Mouse (Mus musculus): ENCODE measurements around the gene Hist1h2ag. TPM values are rescaled to one million over a fixed set of nuclear protein-coding genes. Genes with fewer than 3 reads are reported as not detected.

The Hist1h2ag gene
- polyA plus RNA-seq, 1 experiment = 0.63 TPM

- Histone ChIP-seq H3K4me3 (ENCODE audit: insufficient read depth, low read length) (no peak overlapping the region), H3K27ac (ENCODE audit: insufficient read depth, low read length) (no peak overlapping the region), H3K4me1 (ENCODE audit: control insufficient read depth, insufficient read depth, low read length) (no peaks in the 10 kb centered on the region)
- TF ChIP-seq CTCF (IDR thresholded peaks at IDR 0.05; ENCODE audit: extremely low read depth, insufficient read depth, low read length) (no peak), POLR2A (IDR thresholded peaks at IDR 0.05; ENCODE audit: extremely low read depth, insufficient read depth, low read length) (no peak)
Measured at GRCm38 (mm10) chr13:21992550-21992949, 50.2 kb downstream of the Hist1h2ag start.

Other genes with a start within 250 kb of the Hist1h2ag start
- gene Hist1h2bq, start 232.7 kb downstream of the Hist1h2ag start, polyA plus RNA-seq (2012; rRNA removed) = 1.2 and 1.7 TPM in 2 replicates
- not detected in 2 replicates for gene Hist1h2ao, start 232.5 kb downstream of the Hist1h2ag start, polyA plus RNA-seq (2012; rRNA removed)
- gene Hist1h4m, start 231.2 kb downstream of the Hist1h2ag start, polyA plus RNA-seq (2012; rRNA removed) = not detected in 2 replicates
- gene Hist1h4n, start 210.7 kb downstream of the Hist1h2ag start, polyA plus RNA-seq (2012; rRNA removed) = 11.0 and 23.0 TPM in 2 replicates
- gene Hist1h2ap, start 209.4 kb downstream of the Hist1h2ag start, polyA plus RNA-seq (2012; rRNA removed) = 2.4 and 3.5 TPM in 2 replicates
- gene Hist1h2br, start 209.2 kb downstream of the Hist1h2ag start, polyA plus RNA-seq (2012; rRNA removed) = 0.34 and 0.92 TPM in 2 replicates
- gene Zfp184, start 97.8 kb downstream of the Hist1h2ag start, polyA plus RNA-seq (2012; rRNA removed) = 2.2 and 2.3 TPM in 2 replicates
- gene Pom121l2, start 61.8 kb downstream of the Hist1h2ag start, polyA plus RNA-seq (2012; rRNA removed) = 0.04 TPM in 1 of 2 replicates, not detected in the other
- gene Prss16, start 33.2 kb downstream of the Hist1h2ag start, polyA plus RNA-seq (2012; rRNA removed) = 1.9 and 2.5 TPM in 2 replicates
- gene Hist1h2ah, start 7.4 kb downstream of the Hist1h2ag start, polyA plus RNA-seq (2012; rRNA removed) = 0.75 TPM in 1 of 2 replicates, not detected in the other
- 0.50 and 0.64 TPM in 2 replicates for gene Hist1h2bk, start 7.1 kb downstream of the Hist1h2ag start, polyA plus RNA-seq (2012; rRNA removed)
- 5.7 and 7.9 TPM in 2 replicates for gene Hist1h4i, start 1.6 kb downstream of the Hist1h2ag start, polyA plus RNA-seq (2012; rRNA removed)
- gene Hist1h2bj, start 270 bp upstream of the Hist1h2ag start, polyA plus RNA-seq (2012; rRNA removed) = 0.64 and 0.69 TPM in 2 replicates
- not detected in 2 replicates for gene Vmn1r188, start 41.5 kb upstream of the Hist1h2ag start, polyA plus RNA-seq (2012; rRNA removed)
- not detected in 2 replicates for gene Vmn1r189, start 62.9 kb upstream of the Hist1h2ag start, polyA plus RNA-seq (2012; rRNA removed)
- gene Vmn1r191, start 141.0 kb upstream of the Hist1h2ag start, polyA plus RNA-seq (2012; rRNA removed) = not detected in 2 replicates
- gene Vmn1r192, start 148.2 kb upstream of the Hist1h2ag start, polyA plus RNA-seq (2012; rRNA removed) = not detected in 2 replicates
- not detected in 2 replicates for gene Vmn1r193, start 180.2 kb upstream of the Hist1h2ag start, polyA plus RNA-seq (2012; rRNA removed)
- gene Vmn1r194, start 201.3 kb upstream of the Hist1h2ag start, polyA plus RNA-seq (2012; rRNA removed) = not detected in 2 replicates
- gene Vmn1r195, start 227.6 kb upstream of the Hist1h2ag start, polyA plus RNA-seq (2012; rRNA removed) = not detected in 2 replicates
- not detected in 2 replicates for gene Vmn1r196, start 247.0 kb upstream of the Hist1h2ag start, polyA plus RNA-seq (2012; rRNA removed)

Data from cortical plate, adult 2 months (tissue).